Mouse (Mus musculus): ENCODE results near the gene Vmn1r196. TPM values are rescaled to one million over a fixed set of nuclear protein-coding genes. Genes with fewer than 3 reads are reported as not detected.

Vmn1r196 gene
- polyA plus RNA-seq, 1 experiment from 2014 or later, result not detected

Other genes with a start within 250 kb of the Vmn1r196 start
- 30.3 and 34.1 TPM in 2 replicates for gene Hist1h4i, start 248.6 kb upstream of the Vmn1r196 start, polyA plus RNA-seq (2016; fragmentation: Nextera tagmentation; extraction: Ambion mirVana)
- 119 and 120 TPM in 2 replicates for gene Hist1h2ag, start 247.0 kb upstream of the Vmn1r196 start, polyA plus RNA-seq (2016; fragmentation: Nextera tagmentation; extraction: Ambion mirVana)
- gene Hist1h2bj, start 246.7 kb upstream of the Vmn1r196 start, polyA plus RNA-seq (2016; fragmentation: Nextera tagmentation; extraction: Ambion mirVana), result 26.1 and 28.8 TPM in 2 replicates
- gene Vmn1r188, start 205.5 kb upstream of the Vmn1r196 start, polyA plus RNA-seq (2016; fragmentation: Nextera tagmentation; extraction: Ambion mirVana), result not detected in 2 replicates
- not detected in 2 replicates for gene Vmn1r189, start 184.1 kb upstream of the Vmn1r196 start, polyA plus RNA-seq (2016; fragmentation: Nextera tagmentation; extraction: Ambion mirVana)
- not detected in 2 replicates for gene Vmn1r191, start 106.0 kb upstream of the Vmn1r196 start, polyA plus RNA-seq (2016; fragmentation: Nextera tagmentation; extraction: Ambion mirVana)
- gene Vmn1r192, start 98.8 kb upstream of the Vmn1r196 start, polyA plus RNA-seq (2016; fragmentation: Nextera tagmentation; extraction: Ambion mirVana), result not detected in 2 replicates
- gene Vmn1r193, start 66.8 kb upstream of the Vmn1r196 start, polyA plus RNA-seq (2016; fragmentation: Nextera tagmentation; extraction: Ambion mirVana), result not detected in 2 replicates
- gene Vmn1r194, start 45.7 kb upstream of the Vmn1r196 start, polyA plus RNA-seq (2016; fragmentation: Nextera tagmentation; extraction: Ambion mirVana), result not detected in 2 replicates
- not detected in 2 replicates for gene Vmn1r195, start 19.4 kb upstream of the Vmn1r196 start, polyA plus RNA-seq (2016; fragmentation: Nextera tagmentation; extraction: Ambion mirVana)
- not detected in 2 replicates for gene Vmn1r197, start 34.7 kb downstream of the Vmn1r196 start, polyA plus RNA-seq (2016; fragmentation: Nextera tagmentation; extraction: Ambion mirVana)
- not detected in 2 replicates for gene Vmn1r198, start 60.4 kb downstream of the Vmn1r196 start, polyA plus RNA-seq (2016; fragmentation: Nextera tagmentation; extraction: Ambion mirVana)
- gene Vmn1r199, start 89.9 kb downstream of the Vmn1r196 start, polyA plus RNA-seq (2016; fragmentation: Nextera tagmentation; extraction: Ambion mirVana), result not detected in 2 replicates
- not detected in 2 replicates for gene Vmn1r200, start 100.5 kb downstream of the Vmn1r196 start, polyA plus RNA-seq (2016; fragmentation: Nextera tagmentation; extraction: Ambion mirVana)
- gene Vmn1r201, start 182.0 kb downstream of the Vmn1r196 start, polyA plus RNA-seq (2016; fragmentation: Nextera tagmentation; extraction: Ambion mirVana), result not detected in 2 replicates
- gene Vmn1r202, start 215.5 kb downstream of the Vmn1r196 start, polyA plus RNA-seq (2016; fragmentation: Nextera tagmentation; extraction: Ambion mirVana), result not detected in 2 replicates
- not detected in 2 replicates for gene Vmn1r203, start 228.2 kb downstream of the Vmn1r196 start, polyA plus RNA-seq (2016; fragmentation: Nextera tagmentation; extraction: Ambion mirVana)

Measured in limb, embryonic 12.5 days (tissue).